Mouse (Mus musculus) macrophage (primary cell): Measurements from ENCODE around the gene Oas1g. TPM values are rescaled to one million over a fixed set of nuclear protein-coding genes. Genes with fewer than 3 reads are reported as not detected.

Source experiments
- H3K27ac ChIP-seq: fragments of 350-480 bp; formaldehyde crosslinking; 2 replicates; pipeline ENCODE4 v1.9.0; 2021
- H3K36me3 ChIP-seq: fragments of 350-480 bp; formaldehyde crosslinking; 2 replicates; pipeline ENCODE4 v1.9.0; 2021; ENCODE audit errors: inconsistent target
- H3K4me3 ChIP-seq: fragments of 350-480 bp; formaldehyde crosslinking; 2 replicates; pipeline ENCODE4 v1.9.0; 2021; ENCODE audit errors: inconsistent target
- H3K79me2 ChIP-seq: fragments of 350-480 bp; formaldehyde crosslinking; 2 replicates; pipeline ENCODE4 v1.9.0; 2021; ENCODE audit errors: inconsistent target
- WGBS: methylation state at CpG from one replicate; pipeline ENCODE4 v1.1.7; 2026; ENCODE audit warnings: inconsistent platforms; ENCODE audit not compliant: missing documents; 5-methylcytosine and 5-hydroxymethylcytosine counted together
- polyA plus RNA-seq: library from polyadenylated mRNA; stranded (reverse); fragments of 250-400 nt; gene quantifications from 3 replicates; pipeline ENCODE4 v1.2.4, GENCODE M21; 2018; ENCODE audit warnings: inconsistent platforms

The Oas1g gene
- polyA plus RNA-seq, 1 experiment from 2014 or later, result 28.9 TPM

GRCm38 (mm10) chr5:120870782-120871181 lies 16.6 kb downstream of the Oas1g start:
- Histone ChIP-seq H3K36me3 (no peaks in the 10 kb centered on the region), H3K79me2 (no peaks in the 10 kb centered on the region)
- WGBS, result 85% methylated on average over 7 of the region's 7 CpGs

GRCm38 (mm10) chr5:120870081-120870480 lies 17.3 kb downstream of the Oas1g start:
- H3K79me2 ChIP-seq, result no peaks in the 10 kb centered on the region
- H3K4me3 ChIP-seq, result no peak overlapping the region
- WGBS, result 71% methylated on average over 3 of the region's 3 CpGs
- no peaks in the 10 kb centered on the region for H3K36me3 ChIP-seq
- no peak overlapping the region for H3K27ac ChIP-seq

More at GRCm38 (mm10) chr5:120870782-120871181, 16.6 kb downstream of the Oas1g start:
- no peak overlapping the region for H3K27ac ChIP-seq
- no peak overlapping the region for H3K4me3 ChIP-seq

- no peak overlapping the region for H3K27ac ChIP-seq
- WGBS, result 92% methylated on average over 7 of the region's 7 CpGs
- H3K79me2 ChIP-seq, result no peaks in the 10 kb centered on the region
- H3K4me3 ChIP-seq, result no peak overlapping the region
- H3K36me3 ChIP-seq, result no peaks in the 10 kb centered on the region
Measured at GRCm38 (mm10) chr5:120869436-120870015, 17.9 kb downstream of the Oas1g start.

GRCm38 (mm10) chr5:120865336-120865860 lies 22.0 kb downstream of the Oas1g start:
- Histone ChIP-seq H3K79me2 (no peaks in the 10 kb centered on the region), H3K36me3 (no peaks in the 10 kb centered on the region), H3K27ac (no peak overlapping the region), H3K4me3 (no peak overlapping the region)
- WGBS, result 81% methylated on average over 3 of the region's 3 CpGs

- no peak within 1 kb of the TSS for H3K4me3 ChIP-seq
- WGBS, result 65% methylated on average over 4 of the region's 4 CpGs
- no peaks in the 10 kb centered on the region for H3K79me2 ChIP-seq
- no peaks in the 10 kb centered on the region for H3K36me3 ChIP-seq
- no peak within 1 kb of the TSS for H3K27ac ChIP-seq
Measured at GRCm38 (mm10) chr5:120861121-120861520, 26.3 kb downstream of the Oas1g start, which contains the start of gene Oas1h. Gene Oas1h (plus strand): TSS chr5:120861421.

- WGBS, result 83% methylated on average over 2 of the region's 2 CpGs
- H3K36me3 ChIP-seq, result no peaks in the 10 kb centered on the region
- no peak overlapping the region for H3K27ac ChIP-seq
- no peak overlapping the region for H3K4me3 ChIP-seq
- H3K79me2 ChIP-seq, result no peaks in the 10 kb centered on the region
Measured at GRCm38 (mm10) chr5:120859241-120859640, 28.2 kb downstream of the Oas1g start.

- Histone ChIP-seq H3K36me3 (no peaks in the 10 kb centered on the region), H3K79me2 (no peaks in the 10 kb centered on the region), H3K4me3 (no peak overlapping the region), H3K27ac (no peak overlapping the region)
- 65% methylated on average over 3 of the region's 3 CpGs for WGBS
Measured at GRCm38 (mm10) chr5:120849601-120850136, 37.7 kb downstream of the Oas1g start.

- Histone ChIP-seq H3K36me3 (no peaks in the 10 kb centered on the region), H3K4me3 (no peak within 1 kb of the TSS), H3K27ac (no peak within 1 kb of the TSS), H3K79me2 (no peaks in the 10 kb centered on the region)
- WGBS, result 47% methylated on average over 4 of the region's 4 CpGs
Measured at GRCm38 (mm10) chr5:120847067-120847466, 40.3 kb downstream of the Oas1g start, which contains the start of gene Oas1f. Gene Oas1f (plus strand): TSS chr5:120847367.

GRCm38 (mm10) chr5:120844713-120845112 lies 42.7 kb downstream of the Oas1g start:
- H3K79me2 ChIP-seq, result no peaks in the 10 kb centered on the region
- no peak overlapping the region for H3K4me3 ChIP-seq
- H3K27ac ChIP-seq, result no peak overlapping the region
- no peaks in the 10 kb centered on the region for H3K36me3 ChIP-seq
- 44% methylated on average over 2 of the region's 3 CpGs for WGBS

GRCm38 (mm10) chr5:120836731-120837585 lies 50.5 kb downstream of the Oas1g start:
- Histone ChIP-seq H3K4me3 (no peak overlapping the region), H3K27ac (no peak overlapping the region), H3K79me2 (no peaks in the 10 kb centered on the region), H3K36me3 (no peaks in the 10 kb centered on the region)
- WGBS, result 17% methylated on average over 8 of the region's 8 CpGs

- 30% methylated on average over 17 of the region's 17 CpGs for WGBS
- Histone ChIP-seq H3K36me3 (no peaks in the 10 kb centered on the region), H3K79me2 (no peaks in the 10 kb centered on the region), H3K27ac (no peak overlapping the region), H3K4me3 (no peak overlapping the region)
Measured at GRCm38 (mm10) chr5:120833335-120834280, 53.8 kb downstream of the Oas1g start.

- Histone ChIP-seq H3K4me3 (no peak overlapping the region), H3K36me3 (no peaks in the 10 kb centered on the region), H3K27ac (no peak overlapping the region), H3K79me2 (no peaks in the 10 kb centered on the region)
- 19% methylated on average over 4 of the region's 4 CpGs for WGBS
Measured at GRCm38 (mm10) chr5:120831031-120831430, 56.4 kb downstream of the Oas1g start.
